Mouse (Mus musculus) yolk sac, embryonic 10.5 days (tissue): ENCODE data around the gene Mettl16.

Experiments
- DNase-seq: peaks from one replicate; pipeline ENCODE4 v3.0.0-alpha.2; 2017; ENCODE audit warnings: low spot score

Gene Mettl16

GRCm38 (mm10) chr11:74831606-74832451, 61.2 kb downstream of the Mettl16 start:
- DNase-seq = peak; percentile 100

GRCm38 (mm10) chr11:74832503-74833143, 62.0 kb downstream of the Mettl16 start:
- peak; percentile 80 for DNase-seq

- no peak for DNase-seq
These were observed 63.1 kb downstream of the Mettl16 start for GRCm38 (mm10) chr11:74833536-74834358.

- DNase-seq = no peak
These were observed 63.7 kb downstream of the Mettl16 start for GRCm38 (mm10) chr11:74834359-74834638.

- DNase-seq = no peak
These were observed 64.1 kb downstream of the Mettl16 start for GRCm38 (mm10) chr11:74834650-74835277.

GRCm38 (mm10) chr11:74835593-74836224, 65.1 kb downstream of the Mettl16 start:
- no peak for DNase-seq

- no peak for DNase-seq
These were observed 65.8 kb downstream of the Mettl16 start for GRCm38 (mm10) chr11:74836225-74837055.

GRCm38 (mm10) chr11:74837056-74837693, 66.5 kb downstream of the Mettl16 start:
- no peak for DNase-seq

GRCm38 (mm10) chr11:74837694-74838431, 67.2 kb downstream of the Mettl16 start:
- peak; percentile 94 for DNase-seq

- peak; percentile 95 for DNase-seq
These were observed 67.8 kb downstream of the Mettl16 start for GRCm38 (mm10) chr11:74838441-74838840.

GRCm38 (mm10) chr11:74838971-74839370, 68.3 kb downstream of the Mettl16 start:
- peak; percentile 59 for DNase-seq

- no peak for DNase-seq
These were observed 69.5 kb downstream of the Mettl16 start for GRCm38 (mm10) chr11:74839860-74840715.

GRCm38 (mm10) chr11:74840739-74841138, 70.1 kb downstream of the Mettl16 start:
- DNase-seq = no peak

GRCm38 (mm10) chr11:74841366-74841765, 70.7 kb downstream of the Mettl16 start:
- no peak for DNase-seq

GRCm38 (mm10) chr11:74842045-74842444, 71.4 kb downstream of the Mettl16 start:
- no peak for DNase-seq

GRCm38 (mm10) chr11:74842656-74843434, 72.2 kb downstream of the Mettl16 start:
- no peak for DNase-seq

- DNase-seq = no peak
These were observed 72.7 kb downstream of the Mettl16 start for GRCm38 (mm10) chr11:74843435-74843714.

- no peak for DNase-seq
These were observed 73.1 kb downstream of the Mettl16 start for GRCm38 (mm10) chr11:74843761-74844160.
